Mouse (Mus musculus) C2C12 (cell line): Measurements from ENCODE around the gene Eef1akmt1. TPM values are rescaled to one million over a fixed set of nuclear protein-coding genes. Genes with fewer than 3 reads are reported as not detected.

Source experiments
- H3K27me3 ChIP-seq: one replicate; pipeline ENCODE4 v1.6.1; 2011; ENCODE audit not compliant: control insufficient read depth, insufficient read depth, insufficient read length
- H3K36me3 ChIP-seq: one replicate; pipeline ENCODE4 v1.6.1; 2011; ENCODE audit not compliant: control insufficient read depth, insufficient read depth
- H3K4me3 ChIP-seq: one replicate; pipeline ENCODE4 v1.5.1; 2011; ENCODE audit warnings: mild to moderate bottlenecking, control low read depth; ENCODE audit not compliant: poor library complexity, insufficient read depth, severe bottlenecking
- H3K79me2 ChIP-seq: one replicate; pipeline ENCODE4 v1.6.1; 2011; ENCODE audit not compliant: control insufficient read depth, insufficient read depth
- H3K79me3 ChIP-seq: one replicate; pipeline ENCODE4 v1.6.1; 2011; ENCODE audit warnings: low read depth, control low read depth
- H3ac ChIP-seq: one replicate; pipeline ENCODE3; 2011; ENCODE audit warnings: low read depth; ENCODE audit not compliant: control insufficient read depth, insufficient read length
- CEBPB ChIP-seq: IDR thresholded peaks from one replicate; pipeline ENCODE4 v1.6.1; 2011; ENCODE audit warnings: low read depth, mild to moderate bottlenecking, control low read depth, moderate library complexity
- CTCF ChIP-seq: IDR thresholded peaks from one replicate; pipeline ENCODE4 v1.5.1; 2011; ENCODE audit not compliant: control insufficient read depth, insufficient read depth, insufficient read length
- FOSL1 ChIP-seq: IDR thresholded peaks from one replicate; pipeline ENCODE4 v1.8.0; 2011; ENCODE audit warnings: mild to moderate bottlenecking, low read length; ENCODE audit not compliant: poor library complexity, insufficient read depth, severe bottlenecking
- MAX ChIP-seq: IDR thresholded peaks from one replicate; pipeline ENCODE4 v1.6.1; 2011; ENCODE audit warnings: mild to moderate bottlenecking, control low read depth
- MYOD1 ChIP-seq: IDR thresholded peaks from one replicate; pipeline ENCODE4 v1.6.1; 2011; ENCODE audit warnings: low read depth; ENCODE audit not compliant: control insufficient read depth, insufficient read length
- MYOG ChIP-seq: IDR thresholded peaks from one replicate; pipeline ENCODE4 v1.6.1; 2011; ENCODE audit not compliant: control insufficient read depth, insufficient read length; ENCODE audit errors: extremely low read depth
- USF1 ChIP-seq: IDR thresholded peaks from one replicate; pipeline ENCODE4 v1.6.1; 2011; ENCODE audit warnings: low read depth, mild to moderate bottlenecking, control low read depth, moderate library complexity
- long read RNA-seq, 2 experiments: library from polyadenylated mRNA; unstranded; transcript quantifications; one replicate each; pipeline ENCODE4 v2.0.0; 2019 to 2020
- polyA plus RNA-seq: library from polyadenylated mRNA; unstranded; fragments of >200 nt; fragmentation: generic; extraction: Trizol; gene quantifications from one replicate; pipeline ENCODE4 v1.2.1, GENCODE M21; 2012; ENCODE audit warnings: missing spikeins

Eef1akmt1 gene
- 74.0 TPM for polyA plus RNA-seq
- long read RNA-seq, experiment 1, transcript Eef1akmt1-201 (5 exons, 880 nt) = major isoform, 38 of 59 reads
- long read RNA-seq, experiment 1, partial matches to known transcripts = 14 of 59 reads
- long read RNA-seq, experiment 1, other reads (novel, unspliced or antisense) = 7 of 59 reads
- long read RNA-seq, experiment 2, transcript Eef1akmt1-201 (5 exons, 880 nt) = major isoform, 17 of 20 reads
- long read RNA-seq, experiment 2, partial matches to known transcripts = 0 of 20 reads
- long read RNA-seq, experiment 2, other reads (novel, unspliced or antisense) = 3 of 20 reads

- H3K36me3 ChIP-seq = peaks cover 8% of the 10 kb centered on the region
- TF ChIP-seq MAX = no peak
- no peak for TF ChIP-seq FOSL1
- no peak for TF ChIP-seq CTCF
- no peak for TF ChIP-seq CEBPB
- TF ChIP-seq MYOG = no peak
- no peak for TF ChIP-seq USF1
- no peak for TF ChIP-seq MYOD1
- peaks cover 5% of the 10 kb centered on the region for H3K79me3 ChIP-seq
- no peaks in the 10 kb centered on the region for H3K27me3 ChIP-seq
- H3ac ChIP-seq = peak within 1 kb of the TSS; percentile 75
- peaks cover 9% of the 10 kb centered on the region for H3K79me2 ChIP-seq
- peak within 1 kb of the TSS; percentile 65 for H3K4me3 ChIP-seq
Measured at GRCm38 (mm10) chr14:57571155-57572133, at the start of gene Eef1akmt1. Gene Eef1akmt1 (minus strand): TSS chr14:57571612.

GRCm38 (mm10) chr14:57620598-57621236 is 49.3 kb upstream of the Eef1akmt1 start:
- no peak for TF ChIP-seq USF1
- no peak for TF ChIP-seq MAX
- no peak for TF ChIP-seq CEBPB
- TF ChIP-seq CTCF = no peak
- TF ChIP-seq MYOD1 = no peak
- TF ChIP-seq MYOG = no peak
- TF ChIP-seq FOSL1 = no peak
- H3K27me3 ChIP-seq = no peaks in the 10 kb centered on the region
- H3ac ChIP-seq = no peak overlapping the region
- peaks cover 2% of the 10 kb centered on the region for H3K79me3 ChIP-seq
- no peaks in the 10 kb centered on the region for H3K79me2 ChIP-seq
- H3K36me3 ChIP-seq = peaks cover 34% of the 10 kb centered on the region
- no peak overlapping the region for H3K4me3 ChIP-seq

- no peak overlapping the region for H3ac ChIP-seq
- H3K79me3 ChIP-seq = no peaks in the 10 kb centered on the region
- H3K4me3 ChIP-seq = no peak overlapping the region
- no peaks in the 10 kb centered on the region for H3K27me3 ChIP-seq
- peaks cover 29% of the 10 kb centered on the region for H3K36me3 ChIP-seq
- no peak for TF ChIP-seq FOSL1
- TF ChIP-seq MYOG = no peak
- TF ChIP-seq USF1 = no peak
- no peak for TF ChIP-seq MAX
- TF ChIP-seq CEBPB = no peak
- no peak for TF ChIP-seq CTCF
- TF ChIP-seq MYOD1 = no peak
- no peaks in the 10 kb centered on the region for H3K79me2 ChIP-seq
Measured at GRCm38 (mm10) chr14:57619487-57619886, 48.1 kb upstream of the Eef1akmt1 start.

- Histone ChIP-seq H3K36me3 (peaks cover 27% of the 10 kb centered on the region), H3K27me3 (no peaks in the 10 kb centered on the region), H3K79me3 (no peaks in the 10 kb centered on the region), H3ac (no peak overlapping the region), H3K4me3 (no peak overlapping the region), H3K79me2 (no peaks in the 10 kb centered on the region)
- no peak for TF ChIP-seq MYOG
- no peak for TF ChIP-seq CTCF
- no peak for TF ChIP-seq USF1
- TF ChIP-seq MYOD1 = no peak
- TF ChIP-seq CEBPB = no peak
- TF ChIP-seq FOSL1 = no peak
- no peak for TF ChIP-seq MAX
Measured at GRCm38 (mm10) chr14:57617675-57618074, 46.3 kb upstream of the Eef1akmt1 start.

- TF ChIP-seq FOSL1 (no peak), USF1 (no peak), CEBPB (no peak), MYOG (no peak), MYOD1 (no peak), CTCF (no peak), MAX (no peak)
- peaks cover 3% of the 10 kb centered on the region for H3K79me3 ChIP-seq
- no peaks in the 10 kb centered on the region for H3K27me3 ChIP-seq
- H3K79me2 ChIP-seq = no peaks in the 10 kb centered on the region
- peaks cover 32% of the 10 kb centered on the region for H3K36me3 ChIP-seq
- no peak overlapping the region for H3ac ChIP-seq
- no peak overlapping the region for H3K4me3 ChIP-seq
Measured at GRCm38 (mm10) chr14:57616339-57616965, 45.0 kb upstream of the Eef1akmt1 start.
